Mouse (Mus musculus) cerebellum, postnatal 10 days (tissue): ENCODE data around the gene Asb11.

ENCODE experiments used
- DNase-seq, 2 experiments: peaks; one replicate each; pipeline ENCODE4 v3.0.0; 2021; ENCODE audit warnings: mixed read lengths in 2 of 2

Asb11 gene

DNA sequence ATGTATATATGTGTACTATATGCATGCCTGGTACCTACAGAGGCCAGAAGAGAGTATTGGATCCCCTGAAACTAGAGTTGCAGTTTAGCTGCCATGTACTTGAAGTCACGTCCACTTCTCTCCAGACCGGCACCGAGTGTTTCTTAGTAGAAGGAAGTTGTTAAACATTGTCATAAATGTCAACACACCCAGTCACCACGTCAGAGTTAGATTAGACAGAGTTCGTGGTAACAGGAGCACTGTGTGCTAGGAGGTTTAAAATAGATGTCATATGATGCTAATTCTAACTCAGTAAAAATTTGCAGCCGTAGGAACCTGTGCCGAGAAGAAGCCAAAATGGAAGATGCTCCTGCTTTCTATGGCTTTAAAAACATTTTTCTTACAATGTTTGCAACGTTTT, at the start of gene Asb11:
TSS of gene Asb11 (plus strand) at position 286 of the 400 bp plus-strand sequence.
- no peak for DNase-seq

DNA sequence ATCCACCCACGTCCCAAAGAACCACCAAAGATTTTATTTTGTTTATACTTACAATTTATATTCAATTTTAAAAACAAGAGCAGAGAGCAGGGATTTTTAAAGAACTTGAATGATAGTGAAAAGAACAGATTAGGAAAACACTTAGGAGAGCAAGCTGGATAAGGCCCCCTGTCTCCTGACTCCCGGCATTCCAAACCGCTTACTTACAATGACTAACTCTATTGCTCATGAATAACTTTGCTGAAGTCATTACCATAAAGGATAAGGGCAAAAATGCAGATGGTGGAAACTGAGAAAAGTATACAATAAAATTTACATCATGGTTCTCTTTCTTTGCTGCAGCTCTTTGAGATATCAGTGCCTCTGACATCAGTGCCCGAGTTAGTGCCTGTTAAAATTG, 42.7 kb upstream of the Asb11 start:
- DNase-seq = no peak

- peak; percentile 9 to 20 for DNase-seq
Observed at GRCm38 (mm10) chrX:164398456-164398855, 38.3 kb upstream of the Asb11 start.

DNA sequence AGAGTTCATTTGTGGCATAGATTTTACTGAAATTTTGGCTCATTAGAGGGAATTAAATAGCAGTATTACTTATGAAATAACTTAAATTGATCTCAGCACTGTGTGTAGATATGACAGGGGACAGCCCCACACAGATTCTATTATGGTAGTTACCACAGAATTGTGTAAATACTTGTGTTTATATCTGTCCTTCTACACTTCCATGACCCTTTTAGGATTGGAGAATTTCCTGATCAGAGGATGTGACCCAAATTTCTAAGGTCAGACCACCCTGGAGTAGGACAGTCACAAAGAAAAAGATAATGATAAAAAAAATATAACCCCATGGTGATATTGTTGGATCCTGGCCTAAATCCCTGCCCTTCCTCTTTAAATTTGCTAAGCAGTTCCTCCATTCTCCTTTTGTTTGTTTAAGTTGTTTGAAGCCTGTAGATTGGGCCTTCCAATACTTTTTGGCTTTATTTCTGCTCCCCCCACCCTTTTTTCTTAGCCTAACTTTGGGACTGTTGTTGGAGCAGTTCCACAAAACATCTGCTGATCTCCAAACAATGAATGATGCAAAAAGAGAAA, 31.6 kb upstream of the Asb11 start:
- DNase-seq = no peak

DNA sequence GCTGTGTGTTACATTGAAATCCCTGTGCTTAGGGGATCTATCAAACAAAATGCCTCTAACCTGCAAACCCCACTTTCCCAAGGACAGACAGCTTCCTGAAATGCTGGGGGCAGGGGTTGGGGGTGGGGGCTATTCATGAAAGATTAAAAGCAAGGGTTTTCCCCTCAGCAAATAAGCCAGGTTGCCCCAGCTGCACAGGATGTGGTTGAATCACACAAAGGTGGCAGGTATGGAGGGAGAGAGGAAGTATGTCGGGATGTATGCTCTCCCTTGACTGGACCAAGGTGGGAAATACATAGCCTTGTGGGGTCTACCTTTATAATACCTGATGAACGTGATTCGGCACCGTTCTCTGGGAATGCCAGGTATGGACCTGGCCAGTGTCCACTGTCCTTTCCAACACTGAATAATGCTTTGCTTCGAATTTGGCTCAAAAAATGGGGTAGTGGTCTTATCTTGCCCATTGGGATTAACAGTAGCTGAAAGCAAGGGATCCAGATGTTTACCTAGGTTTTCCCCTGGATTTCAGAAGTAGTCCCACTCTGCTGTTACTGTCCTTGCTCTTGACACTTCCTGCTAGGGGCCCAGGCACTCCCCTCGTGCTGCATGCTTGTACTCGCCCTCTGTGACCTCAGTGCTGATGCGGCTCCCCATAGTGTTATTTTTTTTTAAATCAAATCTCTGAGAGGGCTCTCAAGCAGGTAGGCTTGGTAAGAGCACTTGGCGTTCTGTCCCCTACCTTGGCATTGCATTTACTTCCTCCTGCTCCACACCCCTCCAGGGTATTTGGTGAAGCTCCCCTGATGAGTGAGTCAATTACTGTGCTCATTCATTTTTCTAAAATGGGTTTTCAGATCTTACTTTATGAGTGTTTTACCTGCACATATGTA, 30.4 kb upstream of the Asb11 start:
- no peak for DNase-seq

- no peak for DNase-seq
Observed at GRCm38 (mm10) chrX:164408301-164408927, 28.4 kb upstream of the Asb11 start.

- DNase-seq = no peak
Observed at GRCm38 (mm10) chrX:164410562-164410961, 26.2 kb upstream of the Asb11 start.

GRCm38 (mm10) chrX:164416803-164417202, 20.0 kb upstream of the Asb11 start:
- DNase-seq = no peak

GRCm38 (mm10) chrX:164418008-164418407, 18.8 kb upstream of the Asb11 start:
- no peak for DNase-seq

DNA sequence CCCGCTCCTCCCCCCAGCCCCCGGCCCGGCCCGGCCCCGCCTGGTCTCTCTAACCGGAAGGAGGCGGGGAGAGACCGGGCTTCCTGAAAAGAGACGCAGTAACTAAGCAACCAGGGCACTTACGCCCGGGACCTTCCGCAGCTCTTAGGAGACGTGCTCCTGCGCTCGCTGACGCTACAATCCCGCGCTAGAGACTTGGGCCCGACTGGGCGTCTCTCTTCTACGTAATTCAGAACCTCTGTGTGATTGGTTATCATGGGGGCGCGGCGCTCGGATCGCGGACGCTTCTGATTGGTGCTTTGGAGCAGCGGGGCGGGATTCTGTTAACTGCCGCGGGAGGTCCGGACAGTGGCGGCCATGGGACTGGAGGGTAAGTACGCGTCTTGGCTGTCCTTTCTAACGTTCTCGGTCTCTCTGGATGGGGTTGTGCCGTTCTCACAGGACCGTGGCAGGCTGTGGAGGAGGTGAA, 17.3 kb upstream of the Asb11 start, which contains the start of gene Piga:
TSS of gene Piga (plus strand) at position 317 of the 469 bp plus-strand sequence.
- peak; percentile 91 to 93 for DNase-seq

GRCm38 (mm10) chrX:164419955-164420354, 16.8 kb upstream of the Asb11 start:
- no peak for DNase-seq

DNA sequence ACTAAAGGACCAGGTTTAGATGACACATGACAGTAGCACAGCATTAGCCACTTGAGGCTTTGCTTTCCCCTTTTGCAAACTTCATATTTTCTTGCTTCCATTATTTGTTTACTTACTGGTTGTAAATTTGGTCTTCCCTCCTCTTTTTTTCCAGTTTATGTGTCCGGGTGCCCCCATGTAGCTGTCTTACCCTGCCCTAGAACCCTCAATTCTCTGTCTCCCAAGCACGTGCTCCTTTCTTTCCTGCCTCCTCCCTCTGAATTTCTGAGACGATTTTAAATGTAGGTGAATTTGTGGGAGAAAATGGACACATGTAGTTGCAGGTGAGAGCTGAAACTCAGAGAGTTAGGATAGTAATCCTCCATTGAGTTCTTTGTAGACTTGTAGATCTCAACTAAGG, 16.3 kb upstream of the Asb11 start:
- no peak for DNase-seq

DNA sequence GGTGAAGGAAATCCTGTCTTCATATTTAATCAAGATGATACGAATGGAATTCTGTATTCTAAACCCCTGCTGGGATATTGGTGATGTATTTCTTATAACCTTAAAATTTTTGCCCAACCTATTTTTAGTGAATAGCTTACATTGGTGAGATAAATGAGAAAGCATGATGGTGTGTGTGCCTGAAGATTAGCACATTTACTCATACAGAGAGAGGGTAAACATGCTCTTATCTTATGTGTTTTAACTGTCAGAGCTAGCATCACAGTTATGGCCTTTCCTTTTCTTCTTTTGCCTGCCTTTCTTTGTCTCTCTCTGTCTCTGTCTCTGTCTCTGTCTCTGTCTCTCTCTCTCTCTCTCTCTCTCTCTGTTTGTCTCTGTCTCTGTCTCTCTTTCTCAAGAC, 12.0 kb upstream of the Asb11 start:
- no peak for DNase-seq

- no peak for DNase-seq
Observed at GRCm38 (mm10) chrX:164427295-164427694, 9.5 kb upstream of the Asb11 start.

DNA sequence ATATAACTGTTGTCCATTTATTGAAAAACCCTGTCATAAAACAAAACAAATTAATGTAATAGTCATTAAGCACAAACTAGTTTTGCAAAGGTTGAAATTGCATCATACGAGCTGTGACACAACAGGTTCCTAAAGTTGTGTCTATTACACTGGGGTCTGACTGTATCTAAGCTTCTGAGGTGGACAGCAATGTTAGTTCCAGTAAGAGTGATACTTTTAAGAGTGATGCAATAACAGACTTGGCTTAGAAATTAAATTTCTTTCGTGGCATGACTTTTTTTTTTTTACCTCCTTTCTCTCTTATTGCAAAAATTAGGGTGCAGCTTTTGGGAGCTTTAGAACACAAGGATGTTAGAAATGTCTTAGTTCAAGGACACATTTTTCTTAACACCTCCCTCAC, 8.6 kb upstream of the Asb11 start:
- DNase-seq = no peak

- no peak for DNase-seq
Observed at GRCm38 (mm10) chrX:164430621-164431020, 6.2 kb upstream of the Asb11 start.

DNA sequence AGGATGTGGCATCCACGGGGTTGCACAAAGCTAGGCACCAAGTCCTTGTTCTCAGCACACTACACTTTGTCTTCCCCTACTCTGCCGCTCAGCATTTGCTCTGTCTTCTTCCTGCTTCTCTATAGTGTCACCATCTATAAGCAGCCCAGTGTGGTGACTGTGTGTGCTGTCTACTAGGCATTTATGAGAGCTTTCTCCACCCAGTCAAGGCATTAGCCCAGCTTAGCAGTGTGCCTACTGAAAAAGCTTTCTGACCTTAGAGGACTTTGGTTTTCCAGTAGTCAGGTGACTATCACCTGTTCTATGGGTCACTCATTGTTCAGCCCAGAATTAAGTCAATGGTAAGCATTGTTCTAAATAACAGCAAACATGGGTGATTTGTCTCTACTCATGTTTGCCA, 5.7 kb upstream of the Asb11 start:
- no peak for DNase-seq

DNA sequence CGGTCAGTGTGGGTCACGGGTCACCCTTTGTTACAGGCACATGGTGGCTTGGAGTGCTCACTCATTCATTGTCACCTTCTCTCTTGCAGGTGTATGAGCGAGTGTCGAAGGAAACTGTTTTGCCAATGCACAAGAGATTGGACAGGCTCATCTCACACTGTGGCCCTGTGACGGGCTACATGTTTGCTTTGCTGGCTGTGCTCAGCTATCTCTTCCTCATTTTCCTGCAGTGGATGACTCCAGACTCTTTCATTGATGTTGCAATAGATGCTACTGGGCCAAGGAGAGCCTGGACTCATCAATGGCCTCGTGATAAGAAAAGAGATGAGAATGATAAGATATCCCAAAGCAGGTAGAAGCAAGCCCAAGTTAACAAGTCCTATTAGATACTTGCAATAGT, 5.3 kb upstream of the Asb11 start:
- no peak for DNase-seq

DNA sequence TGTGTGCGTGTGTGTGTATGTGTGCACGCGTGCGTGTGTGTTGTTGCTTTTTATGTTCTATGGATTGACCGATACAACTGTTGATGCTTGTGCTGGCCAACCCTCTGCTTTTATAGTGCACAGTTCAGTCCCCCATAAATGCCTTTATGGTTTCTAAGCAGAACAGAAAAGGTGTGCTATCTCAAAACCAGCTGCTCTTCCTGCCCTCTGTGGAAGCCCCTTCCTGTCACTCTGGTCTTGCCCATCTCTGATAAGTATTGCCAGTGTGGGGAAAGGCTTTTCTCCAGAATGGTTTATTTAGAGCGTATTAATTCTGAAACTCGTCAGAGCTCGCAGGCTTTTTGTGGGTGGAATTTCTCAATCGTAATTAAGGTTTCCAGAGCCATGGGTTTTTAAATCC, 4.1 kb upstream of the Asb11 start:
- no peak for DNase-seq

- DNase-seq = no peak
Observed at GRCm38 (mm10) chrX:164439462-164439861, 2.7 kb downstream of the Asb11 start.

DNA sequence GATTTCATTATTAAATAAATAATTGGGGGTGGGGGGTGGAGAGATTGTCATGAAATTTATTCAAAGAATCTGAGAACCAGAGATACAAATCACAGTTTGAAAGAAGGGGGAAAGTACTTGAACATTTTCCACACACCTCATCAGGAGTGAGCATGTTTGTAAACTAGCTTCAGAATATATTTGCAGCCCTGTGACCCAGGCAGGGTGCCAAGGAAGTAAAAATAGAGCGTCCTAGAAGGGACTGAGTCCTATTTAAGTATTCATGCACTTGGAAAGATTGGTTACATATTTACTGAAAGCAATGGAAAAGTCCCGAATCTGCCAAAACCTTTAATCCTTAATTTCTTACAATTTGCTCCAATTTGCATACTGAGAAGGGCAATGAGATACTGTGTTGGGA, 3.3 kb downstream of the Asb11 start:
- DNase-seq = no peak

- DNase-seq = no peak
Observed at GRCm38 (mm10) chrX:164440703-164441102, 3.9 kb downstream of the Asb11 start.

- DNase-seq = no peak
Observed at GRCm38 (mm10) chrX:164441306-164441705, 4.5 kb downstream of the Asb11 start.

DNA sequence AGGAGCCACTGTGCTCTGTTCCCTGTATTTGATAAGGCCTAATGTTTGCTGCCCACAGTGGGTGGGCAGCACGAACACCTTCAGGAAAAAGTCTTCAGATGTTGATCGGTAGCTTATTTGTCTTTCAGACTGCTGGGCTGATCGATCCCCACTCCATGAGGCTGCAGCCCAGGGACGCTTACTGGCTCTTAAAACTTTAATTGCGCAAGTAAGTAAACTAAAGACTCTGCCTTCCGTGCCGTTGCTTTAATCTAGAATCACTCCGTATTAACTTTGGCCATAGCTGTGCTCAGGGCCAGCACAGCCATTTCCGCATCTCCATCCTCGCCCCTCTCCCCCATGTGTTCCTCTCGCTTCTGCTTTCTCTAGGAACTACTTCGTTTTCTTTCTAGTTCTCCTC, 8.8 kb downstream of the Asb11 start:
- DNase-seq = no peak
